Mouse (Mus musculus): Measurements from ENCODE around the gene Adgrg7. TPM values are rescaled to one million over a fixed set of nuclear protein-coding genes. Genes with fewer than 3 reads are reported as not detected.

Gene Adgrg7
- polyA plus RNA-seq, 1 experiment: 27.2 TPM

- DNase-seq (ENCODE audit: low read depth, low spot score): no peak
- 1% methylated on average over 36 of the region's 38 CpGs for WGBS
Measured at GRCm38 (mm10) chr16:56716557-56717179, 79.0 kb downstream of the Adgrg7 start.

- no peak for DNase-seq (ENCODE audit: low read depth, low spot score)
- 21% methylated on average over 3 of the region's 3 CpGs for WGBS
Measured at GRCm38 (mm10) chr16:56715608-56716007, 80.0 kb downstream of the Adgrg7 start.

DNA sequence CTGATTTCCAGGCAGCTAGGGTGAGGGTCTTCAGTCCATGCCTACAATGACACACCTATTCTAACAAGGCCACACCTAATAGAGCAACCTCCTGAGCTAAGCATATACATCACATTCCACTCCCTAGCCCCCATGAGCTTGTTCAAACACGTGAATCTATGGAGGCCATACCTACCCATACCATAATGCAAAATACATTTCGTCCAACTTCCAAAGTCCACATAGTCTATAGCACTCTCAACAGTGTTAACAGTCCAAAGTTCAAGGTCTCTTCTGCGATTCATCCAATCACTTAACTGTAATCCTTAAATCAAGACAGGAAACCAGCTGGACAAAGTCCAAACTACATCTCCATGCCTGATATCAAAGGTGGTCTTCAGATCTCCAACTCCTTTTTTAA, 85.6 kb downstream of the Adgrg7 start:
- WGBS: 49% methylated on average over 3 of the region's 3 CpGs
- DNase-seq (ENCODE audit: low read depth, low spot score): no peak

- 74% methylated on average over 3 of the region's 3 CpGs for WGBS
- no peak for DNase-seq (ENCODE audit: low read depth, low spot score)
Measured at GRCm38 (mm10) chr16:56705731-56706130, 89.9 kb downstream of the Adgrg7 start.

DNA sequence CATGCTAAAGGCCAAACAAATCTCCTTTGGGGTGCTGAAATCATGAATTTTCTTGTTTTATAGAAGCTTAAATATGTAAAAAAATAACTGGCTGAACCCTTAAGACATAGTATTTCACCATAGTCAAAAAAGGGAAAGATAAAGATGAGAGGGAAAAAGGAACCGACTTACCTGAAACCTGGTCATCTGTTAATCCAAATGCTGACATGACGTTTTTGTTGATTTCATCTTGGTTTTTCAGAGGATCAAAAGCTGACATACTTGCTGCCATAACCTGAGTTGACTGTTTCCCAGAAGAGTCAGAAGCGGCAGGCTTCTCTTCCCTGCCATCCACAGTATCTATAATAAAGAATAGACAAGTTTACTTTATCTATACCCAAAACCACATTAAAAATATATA, 94.8 kb downstream of the Adgrg7 start:
- 94% methylated on average over 3 of the region's 3 CpGs for WGBS
- no peak for DNase-seq (ENCODE audit: low read depth, low spot score)

- DNase-seq (ENCODE audit: low read depth, low spot score): no peak
- WGBS: 70% methylated on average over 2 of the region's 2 CpGs
Measured at GRCm38 (mm10) chr16:56696448-56696847, 99.2 kb downstream of the Adgrg7 start.

GRCm38 (mm10) chr16:56690715-56691114, 104.9 kb downstream of the Adgrg7 start:
- WGBS: 82% methylated on average over 7 of the region's 7 CpGs
- DNase-seq (ENCODE audit: low read depth, low spot score): no peak

DNA sequence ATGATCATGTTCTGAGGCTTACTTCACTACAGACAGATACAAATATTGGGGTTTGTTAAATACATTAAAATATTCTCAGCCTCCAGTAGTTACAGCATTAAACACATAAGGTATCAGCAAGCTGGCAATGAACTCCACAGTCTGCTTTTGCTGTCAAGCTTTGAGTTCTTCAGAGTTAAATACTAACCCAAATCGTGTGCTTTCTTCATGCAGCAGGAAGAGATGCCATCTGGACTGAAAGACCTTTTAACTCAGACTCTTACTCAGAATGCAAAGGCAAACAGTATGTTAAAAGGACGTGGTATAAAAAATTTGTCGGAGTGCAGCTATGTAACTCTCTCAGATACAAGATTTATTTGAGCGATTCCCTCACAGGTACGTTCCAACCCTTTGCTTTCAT, 108.9 kb downstream of the Adgrg7 start:
- 89% methylated on average over 5 of the region's 5 CpGs for WGBS
- no peak for DNase-seq (ENCODE audit: low read depth, low spot score)

DNA sequence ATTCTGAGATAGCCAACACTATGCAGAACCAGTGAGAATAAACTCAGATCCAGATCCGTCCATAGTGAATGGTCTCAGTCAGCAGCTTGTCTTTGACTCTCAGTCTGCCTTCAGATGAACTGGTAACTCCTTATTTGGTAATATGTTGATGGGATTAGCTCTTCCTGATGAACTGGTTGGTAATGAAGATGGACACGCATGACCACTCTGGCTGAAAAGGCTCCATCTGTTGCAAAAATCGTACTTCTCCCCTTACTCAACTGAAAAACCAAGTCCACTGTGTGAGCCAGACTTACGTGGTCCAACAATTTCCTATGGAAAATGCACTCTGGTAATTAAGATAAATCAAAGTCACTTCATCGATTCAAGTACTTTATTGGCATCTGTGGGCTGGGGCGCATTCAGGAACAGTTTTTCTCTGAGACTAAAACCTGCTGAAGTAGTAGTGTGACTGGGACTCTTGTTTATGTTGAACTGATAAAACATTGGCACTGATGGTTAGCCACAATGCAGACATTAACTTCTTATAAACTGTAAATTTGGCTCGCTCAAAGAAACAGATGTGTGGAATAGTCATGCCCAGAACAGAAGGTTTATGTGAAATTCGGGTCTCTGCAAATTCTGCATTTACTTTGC, 114.5 kb downstream of the Adgrg7 start:
- WGBS: 85% methylated on average over 8 of the region's 8 CpGs

DNA sequence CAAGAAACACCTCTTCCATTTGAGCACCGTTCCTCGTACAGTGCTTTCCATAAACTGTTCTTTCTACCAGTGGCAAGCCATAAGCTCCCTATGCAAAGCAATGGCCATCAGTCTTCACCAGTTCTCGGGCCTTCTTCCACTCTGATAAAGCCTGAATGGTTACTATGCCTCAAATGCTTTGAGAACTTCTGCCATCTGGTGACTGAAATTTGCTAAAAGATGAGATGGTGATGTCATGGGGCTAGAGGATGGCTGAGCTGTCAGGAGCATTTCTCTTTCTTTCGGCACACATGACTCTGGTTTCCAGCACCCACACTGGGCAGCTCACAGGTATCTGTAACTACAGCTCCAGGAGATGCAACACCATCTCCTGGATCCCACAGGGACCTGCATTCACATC, 118.5 kb downstream of the Adgrg7 start:
- no peak for DNase-seq (ENCODE audit: low read depth, low spot score)
- 60% methylated on average over 4 of the region's 4 CpGs for WGBS

More for the DNA sequence above, 114.5 kb downstream of the Adgrg7 start:
- DNase-seq (ENCODE audit: low read depth, low spot score): no peak

Other genes starting within 250 kb of the Adgrg7 start
- gene Tfg, start 78.4 kb downstream of the Adgrg7 start, polyA plus RNA-seq (2012; rRNA removed): 111 and 240 TPM in 2 replicates
- gene Tmem45a, start 90.3 kb upstream of the Adgrg7 start, polyA plus RNA-seq (2012; rRNA removed): 0.88 and 1.2 TPM in 2 replicates
- not detected in 2 replicates for gene Lnp1, start 132.2 kb upstream of the Adgrg7 start, polyA plus RNA-seq (2012; rRNA removed)

Measured in large intestine, adult 2 months (tissue).